Mouse (Mus musculus): ENCODE measurements at regions not wholly inside any gene's neighbourhood (a gene's known extent, or its start where the extent isn't known, plus 50 kb on each side); places are given as distances from the start of the nearest gene placed in this dataset.

- Histone ChIP-seq H3K4me3 (no peak overlapping the region), H3K36me3 (no peaks in the 10 kb centered on the region), H3K4me2 (replicated peaks) (no peak overlapping the region), H3K27me3 (no peaks in the 10 kb centered on the region), H3K9ac (replicated peaks) (no peak overlapping the region), H3K4me1 (no peaks in the 10 kb centered on the region; the same call in 1 of the 2 replicates), H3K9me3 (no peaks in the 10 kb centered on the region), H3K27ac (replicated peaks) (no peak overlapping the region)
- 73% methylated on average over 2 of the region's 2 CpGs for WGBS
- no peak for ATAC-seq (replicated peaks)
Observed at GRCm38 (mm10) chr8:93691826-93692225, 117.9 kb upstream of the Gnao1 start.

DNA sequence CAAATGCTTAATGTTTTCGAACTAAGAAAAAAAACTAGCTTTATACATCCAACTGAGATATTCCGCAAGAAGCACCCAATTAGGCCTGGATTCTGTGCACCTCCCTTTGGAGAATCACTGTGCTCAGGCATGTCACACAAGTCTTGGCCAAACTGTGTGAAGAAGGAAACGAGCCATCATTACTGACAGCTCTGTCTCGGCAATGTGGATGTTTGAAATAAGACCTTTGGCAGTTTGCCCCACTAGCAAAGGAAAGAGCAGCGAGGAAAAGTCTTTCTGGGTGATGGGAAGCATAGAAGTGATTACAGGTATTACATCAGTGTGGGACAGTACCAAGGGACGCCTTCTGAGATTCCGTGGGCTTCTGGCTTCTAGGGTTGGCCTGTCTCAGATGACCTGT, 112.6 kb upstream of the Gnao1 start:
- H3K9me3 ChIP-seq: no peaks in the 10 kb centered on the region
- 55% methylated on average over 7 of the region's 7 CpGs for WGBS
- no peak overlapping the region for H3K9ac ChIP-seq (replicated peaks)
- no peaks in the 10 kb centered on the region for H3K36me3 ChIP-seq
- no peaks in the 10 kb centered on the region for H3K27me3 ChIP-seq
- no peak for ATAC-seq (replicated peaks)
- H3K27ac ChIP-seq (replicated peaks): no peak overlapping the region
- H3K4me3 ChIP-seq: no peak overlapping the region
- peaks cover 6% of the 10 kb centered on the region; the same call in 1 of the 2 replicates for H3K4me1 ChIP-seq
- no peak overlapping the region for H3K4me2 ChIP-seq (replicated peaks)

DNA sequence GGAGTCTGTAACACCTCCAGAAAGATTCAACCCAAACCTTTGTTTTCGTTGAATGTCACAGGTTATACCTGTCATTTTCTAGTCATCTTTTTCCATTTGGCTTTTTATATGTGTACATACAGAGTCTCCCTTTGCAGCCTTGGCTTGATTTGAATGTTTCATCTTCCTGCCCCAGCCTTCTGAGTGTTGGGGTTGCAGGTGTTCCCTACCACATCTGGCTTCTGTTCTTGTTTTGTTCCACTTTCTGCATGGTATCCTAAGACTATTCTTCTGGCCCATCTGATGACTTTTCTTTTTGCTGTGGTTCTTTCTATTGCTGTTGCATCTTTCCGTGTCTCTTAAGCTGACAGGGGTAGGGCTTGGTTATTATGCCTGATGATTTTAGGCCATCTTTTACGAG, 111.3 kb upstream of the Gnao1 start:
- ATAC-seq (replicated peaks): no peak
- no peak overlapping the region for H3K27ac ChIP-seq (replicated peaks)
- no peaks in the 10 kb centered on the region for H3K27me3 ChIP-seq
- H3K9ac ChIP-seq (replicated peaks): no peak overlapping the region
- H3K4me2 ChIP-seq (replicated peaks): no peak overlapping the region
- WGBS: 91% methylated on average over 3 of the region's 3 CpGs
- no peaks in the 10 kb centered on the region for H3K9me3 ChIP-seq
- peaks cover 6% of the 10 kb centered on the region; the same call in 1 of the 2 replicates for H3K4me1 ChIP-seq
- no peaks in the 10 kb centered on the region for H3K36me3 ChIP-seq
- H3K4me3 ChIP-seq: no peak overlapping the region

DNA sequence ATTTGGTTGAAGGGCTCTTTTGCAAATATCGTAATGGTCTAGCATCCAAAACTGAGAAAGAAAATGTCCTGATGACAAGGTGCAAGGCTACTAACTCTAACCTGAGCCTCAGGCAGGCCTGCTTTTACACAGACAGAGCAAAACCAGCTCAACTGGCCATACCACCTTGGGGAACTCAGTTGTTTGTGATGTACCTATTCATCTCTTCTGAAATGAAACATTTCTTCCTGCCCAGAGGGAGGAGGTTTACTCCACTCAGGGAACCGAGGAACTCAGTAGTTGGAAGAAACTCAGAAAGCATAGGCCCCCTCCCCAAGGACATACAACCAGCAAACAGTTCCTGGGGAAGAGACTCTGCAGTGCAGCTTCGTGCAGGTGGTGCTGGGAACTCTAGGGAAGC, 108.4 kb upstream of the Gnao1 start:
- H3K4me2 ChIP-seq (replicated peaks): no peak overlapping the region
- no peak for ATAC-seq (replicated peaks)
- 75% methylated on average over 3 of the region's 3 CpGs for WGBS

DNA sequence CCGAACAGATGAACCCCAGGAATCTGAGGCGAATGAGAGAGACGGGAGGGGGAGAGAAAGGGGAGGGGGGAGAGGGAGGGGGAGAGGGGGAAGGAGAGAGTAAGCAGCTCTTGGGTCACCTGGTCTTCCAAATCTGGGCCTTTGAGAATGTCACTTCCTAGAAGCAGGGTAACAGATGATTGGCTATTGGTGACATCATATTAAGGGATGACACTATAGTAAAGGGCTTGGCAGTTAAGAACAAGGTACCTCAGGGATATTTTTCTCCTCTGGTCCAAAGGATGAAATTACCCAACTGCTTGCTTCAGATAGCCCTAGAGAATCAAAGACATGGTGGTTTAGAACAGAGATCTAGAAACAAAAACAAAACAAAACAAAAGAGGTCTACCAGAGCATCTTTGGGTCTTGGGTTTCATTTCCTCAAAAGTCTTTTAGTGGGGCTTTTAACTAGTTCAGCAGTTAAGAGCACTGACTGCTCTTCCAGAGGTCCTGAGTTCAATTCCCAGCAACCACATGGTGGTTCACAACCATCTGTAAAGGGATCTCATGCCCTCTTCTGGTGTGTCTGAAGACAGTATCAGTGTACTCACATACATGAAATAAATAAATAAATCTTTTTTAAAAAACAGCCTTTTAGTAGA, 97.6 kb upstream of the Gnao1 start:
- ATAC-seq (replicated peaks): no peak
- 82% methylated on average over 3 of the region's 3 CpGs for WGBS

More for the DNA sequence above, 108.4 kb upstream of the Gnao1 start:
- no peak overlapping the region for H3K27ac ChIP-seq (replicated peaks)
- H3K27me3 ChIP-seq: no peaks in the 10 kb centered on the region
- no peak overlapping the region for H3K9ac ChIP-seq (replicated peaks)
- H3K4me3 ChIP-seq: no peak overlapping the region
- no peaks in the 10 kb centered on the region for H3K9me3 ChIP-seq
- no peaks in the 10 kb centered on the region for H3K36me3 ChIP-seq
- peaks cover 6% of the 10 kb centered on the region; the same call in 1 of the 2 replicates for H3K4me1 ChIP-seq

DNA sequence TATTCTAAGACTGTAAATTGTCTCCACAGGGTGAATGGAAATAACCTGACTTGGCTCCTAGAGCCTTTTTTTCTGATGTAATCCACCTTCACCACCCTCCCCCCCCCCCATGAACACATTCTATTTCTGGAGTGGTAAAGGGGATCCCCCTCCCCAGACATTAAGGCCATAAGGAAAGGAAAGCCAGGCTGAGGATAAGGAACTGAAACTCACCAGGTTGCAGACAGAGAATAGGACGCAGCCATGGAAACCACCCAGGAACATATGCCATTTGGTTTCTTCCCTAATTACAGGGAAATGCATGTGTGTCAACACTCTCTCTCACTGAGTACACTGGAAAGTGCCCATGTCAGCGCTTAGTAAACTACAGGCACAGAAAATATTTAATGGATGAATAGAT, 96.5 kb upstream of the Gnao1 start:
- H3K4me1 ChIP-seq: no peaks in the 10 kb centered on the region
- 66% methylated on average over 2 of the region's 2 CpGs for WGBS
- H3K27ac ChIP-seq (replicated peaks): no peak overlapping the region
- H3K4me3 ChIP-seq: no peak overlapping the region
- no peak overlapping the region for H3K4me2 ChIP-seq (replicated peaks)
- no peaks in the 10 kb centered on the region for H3K27me3 ChIP-seq
- no peak overlapping the region for H3K9ac ChIP-seq (replicated peaks)
- no peaks in the 10 kb centered on the region for H3K9me3 ChIP-seq
- H3K36me3 ChIP-seq: no peaks in the 10 kb centered on the region
- 0 out of 2 replicates have a peak, but pooled peaks have one; percentile 32 for ATAC-seq (replicated peaks)

More for the DNA sequence above, 97.6 kb upstream of the Gnao1 start:
- Histone ChIP-seq H3K4me2 (replicated peaks) (no peak overlapping the region), H3K36me3 (no peaks in the 10 kb centered on the region), H3K4me1 (no peaks in the 10 kb centered on the region), H3K27ac (replicated peaks) (no peak overlapping the region), H3K9me3 (no peaks in the 10 kb centered on the region), H3K27me3 (no peaks in the 10 kb centered on the region), H3K4me3 (no peak overlapping the region), H3K9ac (replicated peaks) (no peak overlapping the region)

- ATAC-seq (replicated peaks): no peak
- Histone ChIP-seq H3K9me3 (no peaks in the 10 kb centered on the region), H3K4me1 (peaks cover 11% of the 10 kb centered on the region), H3K27me3 (no peaks in the 10 kb centered on the region), H3K4me2 (replicated peaks) (no peak overlapping the region), H3K36me3 (no peaks in the 10 kb centered on the region), H3K4me3 (no peak overlapping the region), H3K9ac (replicated peaks) (no peak overlapping the region), H3K27ac (replicated peaks) (no peak overlapping the region; the same call in 1 of the 2 replicates)
- WGBS: 74% methylated on average over 15 of the region's 15 CpGs
Observed at GRCm38 (mm10) chr8:93724896-93725489, 84.8 kb upstream of the Gnao1 start.

DNA sequence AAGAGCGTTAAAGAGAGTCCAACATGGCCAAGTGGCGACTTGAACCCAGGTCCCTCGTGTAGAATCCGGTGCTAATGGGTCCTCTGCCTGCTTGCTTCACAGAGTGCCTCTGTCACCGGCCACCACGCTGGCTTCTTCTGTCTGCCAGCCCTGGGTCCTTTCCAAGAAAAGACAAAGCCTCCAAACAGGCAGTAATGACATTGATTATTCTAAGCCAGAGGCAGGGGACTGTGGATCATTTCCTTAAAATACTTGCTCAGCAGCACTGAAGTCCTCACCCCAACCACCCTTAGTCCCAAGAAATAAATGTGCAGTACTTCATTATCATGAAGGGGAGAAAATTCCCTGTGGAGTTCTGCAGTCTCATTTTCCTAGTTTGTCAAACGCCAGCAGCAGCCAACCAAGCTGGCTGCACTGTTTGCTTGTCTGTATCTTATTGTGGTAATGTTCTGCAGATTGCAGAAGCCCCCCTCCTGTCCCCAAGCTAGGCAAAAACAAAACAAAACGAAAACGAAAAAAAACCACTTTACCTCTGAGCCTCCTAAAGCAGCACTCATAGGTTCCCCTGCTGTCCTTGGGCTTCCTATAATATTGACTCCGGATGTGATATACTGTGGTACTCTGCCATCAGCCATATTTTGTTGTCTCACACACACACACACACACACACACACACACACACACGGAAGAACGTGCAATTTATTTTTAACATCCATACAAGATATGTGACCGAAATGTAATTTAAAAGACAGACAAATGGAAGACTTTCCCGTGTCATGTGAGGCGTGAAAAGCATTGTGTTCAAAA, 80.4 kb upstream of the Gnao1 start:
- Histone ChIP-seq H3K9ac (replicated peaks) (no peak overlapping the region), H3K27ac (replicated peaks) (peak overlapping the region; percentile 12), H3K4me3 (no peak overlapping the region), H3K27me3 (no peaks in the 10 kb centered on the region), H3K4me1 (peaks cover 29% of the 10 kb centered on the region), H3K4me2 (replicated peaks) (no peak overlapping the region), H3K36me3 (no peaks in the 10 kb centered on the region), H3K9me3 (no peaks in the 10 kb centered on the region)
- WGBS: 30% methylated on average over 15 of the region's 15 CpGs
- ATAC-seq (replicated peaks): peak; percentile 53; the same call in 1 of the 2 replicates

DNA sequence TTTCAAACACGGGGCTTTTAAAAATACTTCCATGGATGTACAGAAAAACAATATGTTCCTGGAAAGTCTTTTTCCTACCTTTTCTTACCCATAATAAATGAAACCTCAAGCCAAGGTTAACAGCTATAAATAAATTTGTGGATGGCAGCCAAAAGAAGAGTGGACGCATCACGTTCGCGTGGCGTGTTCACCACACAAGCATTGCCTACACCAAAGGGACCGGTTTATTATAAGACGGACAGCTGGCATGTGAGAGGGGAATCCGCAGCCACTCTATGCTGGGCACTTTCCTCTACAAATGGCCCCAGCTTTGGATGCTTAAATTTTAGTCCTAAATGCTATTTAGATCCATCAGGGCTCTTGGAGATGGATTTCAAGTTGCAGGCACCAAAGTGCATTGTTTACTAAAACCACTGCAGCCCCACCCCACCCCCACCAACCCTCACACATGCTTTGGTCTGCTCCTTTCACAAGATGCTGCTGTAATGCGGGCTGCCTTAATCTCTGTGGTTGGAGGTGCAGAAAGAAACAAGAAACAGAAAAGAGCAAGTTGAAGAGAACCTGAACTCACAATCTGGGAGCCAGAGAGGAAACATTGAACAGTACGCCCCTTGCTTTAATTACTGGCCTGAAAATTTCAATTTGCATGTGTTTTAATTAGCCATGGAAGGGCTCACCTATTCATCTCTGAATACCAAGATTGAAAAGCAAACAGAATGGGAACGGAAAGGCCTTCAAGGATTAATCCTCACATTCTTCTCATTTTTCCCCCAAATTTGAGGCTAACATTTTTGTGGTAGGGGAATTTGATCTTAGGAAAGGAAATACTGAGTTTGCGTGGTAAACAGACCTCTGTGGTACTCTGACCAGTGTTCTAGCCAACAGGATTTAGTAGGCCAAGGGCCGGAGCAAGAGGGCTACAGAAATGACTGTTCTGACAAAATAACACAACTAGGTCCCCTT, 78.7 kb upstream of the Gnao1 start:
- peaks cover 42% of the 10 kb centered on the region for H3K4me1 ChIP-seq
- 18% methylated on average over 14 of the region's 14 CpGs for WGBS
- no peaks in the 10 kb centered on the region for H3K27me3 ChIP-seq
- peak overlapping the region; percentile 66 for H3K27ac ChIP-seq (replicated peaks)
- no peak overlapping the region for H3K4me3 ChIP-seq
- ATAC-seq (replicated peaks): peak; percentile 80
- no peaks in the 10 kb centered on the region for H3K9me3 ChIP-seq
- H3K4me2 ChIP-seq (replicated peaks): no peak overlapping the region
- H3K9ac ChIP-seq (replicated peaks): no peak overlapping the region
- H3K36me3 ChIP-seq: no peaks in the 10 kb centered on the region

- 30% methylated on average over 4 of the region's 4 CpGs for WGBS
Observed at GRCm38 (mm10) chr8:93734818-93735217, 74.9 kb upstream of the Gnao1 start.

GRCm38 (mm10) chr8:93740281-93740680, 69.5 kb upstream of the Gnao1 start:
- ATAC-seq (replicated peaks): 0 out of 2 replicates have a peak, but pooled peaks have one; percentile 38
- H3K27ac ChIP-seq (replicated peaks): no peak overlapping the region; the same call in 1 of the 2 replicates

More at GRCm38 (mm10) chr8:93734818-93735217, 74.9 kb upstream of the Gnao1 start:
- Histone ChIP-seq H3K4me3 (no peak overlapping the region), H3K9ac (replicated peaks) (no peak overlapping the region), H3K4me2 (replicated peaks) (no peak overlapping the region), H3K27me3 (no peaks in the 10 kb centered on the region), H3K36me3 (no peaks in the 10 kb centered on the region), H3K4me1 (peaks cover 33% of the 10 kb centered on the region), H3K9me3 (no peaks in the 10 kb centered on the region), H3K27ac (replicated peaks) (no peak overlapping the region)
- 0 out of 2 replicates have a peak, but pooled peaks have one; percentile 39 for ATAC-seq (replicated peaks)

More at GRCm38 (mm10) chr8:93740281-93740680, 69.5 kb upstream of the Gnao1 start:
- 35% methylated on average over 3 of the region's 3 CpGs for WGBS
- H3K27me3 ChIP-seq: no peaks in the 10 kb centered on the region
- no peaks in the 10 kb centered on the region for H3K36me3 ChIP-seq
- H3K4me2 ChIP-seq (replicated peaks): no peak overlapping the region
- no peak overlapping the region for H3K4me3 ChIP-seq
- no peak overlapping the region for H3K9ac ChIP-seq (replicated peaks)
- H3K4me1 ChIP-seq: peaks cover 5% of the 10 kb centered on the region; the same call in 1 of the 2 replicates
- H3K9me3 ChIP-seq: no peaks in the 10 kb centered on the region

Measured in forebrain, embryonic 15.5 days (tissue).